Mouse (Mus musculus): Measurements from ENCODE around the gene Capza2. TPM values are rescaled to one million over a fixed set of nuclear protein-coding genes. Genes with fewer than 3 reads are reported as not detected.
A peak's percentile ranks its signal among the peaks of the same experiment; 100 is the strongest.

Gene Capza2
- total RNA-seq (2021): 100 to 1,000 TPM; 129 to 138 TPM
- long read RNA-seq, experiment 1, transcript Capza2-201 (10 exons, 2,537 nt): major isoform, 504 of 515 reads
- long read RNA-seq, experiment 1, partial matches to known transcripts: 3 of 515 reads
- long read RNA-seq, experiment 1, other reads (novel, unspliced or antisense): 6 of 515 reads
- long read RNA-seq, experiment 2, transcript Capza2-201 (10 exons, 2,537 nt): major isoform, 457 of 463 reads
- long read RNA-seq, experiment 2, partial matches to known transcripts: 3 of 463 reads
- long read RNA-seq, experiment 2, other reads (novel, unspliced or antisense): 1 of 463 reads

GRCm38 (mm10) chr6:17635615-17636284, at the start of gene Capza2:
Gene Capza2, plus strand, starts transcription at chr6:17636234.
- DNase-seq: no peak
- intact Hi-C loops (cut with DNase I): no loop called here

GRCm38 (mm10) chr6:17589049-17589952, 46.7 kb upstream of the Capza2 start:
- intact Hi-C loops (cut with DNase I): loop anchor here (1.0 to 10.0 kb wide), 4 partner anchors 126 to 564 kb away; partner anchors contain the start of gene Met
- DNase-seq: peak; percentile 79 to 89

GRCm38 (mm10) chr6:17589953-17590627, 45.9 kb upstream of the Capza2 start:
- no peak for DNase-seq
- intact Hi-C loops (cut with DNase I): loop anchor here (1.0 to 10.0 kb wide), 4 partner anchors 127 to 565 kb away; partner anchors contain the start of gene Met

- DNase-seq: no peak
- intact Hi-C loops (cut with DNase I): no loop called here
Observed at GRCm38 (mm10) chr6:17593971-17594370, 42.1 kb upstream of the Capza2 start.

- DNase-seq: peak; percentile 34 to 39
Observed at GRCm38 (mm10) chr6:17595712-17596462, 40.1 kb upstream of the Capza2 start.

GRCm38 (mm10) chr6:17599373-17599772, 36.7 kb upstream of the Capza2 start:
- intact Hi-C loops (cut with DNase I): no loop called here
- DNase-seq: no peak

More at GRCm38 (mm10) chr6:17595712-17596462, 40.1 kb upstream of the Capza2 start:
- intact Hi-C loops (cut with DNase I): no loop called here

- DNase-seq: no peak
- intact Hi-C loops (cut with DNase I): no loop called here
Observed at GRCm38 (mm10) chr6:17601526-17601925, 34.5 kb upstream of the Capza2 start.

- no peak for DNase-seq
- intact Hi-C loops (cut with DNase I): no loop called here
Observed at GRCm38 (mm10) chr6:17606915-17607314, 29.1 kb upstream of the Capza2 start.

- DNase-seq: no peak
Observed at GRCm38 (mm10) chr6:17611352-17612010, 24.6 kb upstream of the Capza2 start.

GRCm38 (mm10) chr6:17612652-17613051, 23.4 kb upstream of the Capza2 start:
- no peak for DNase-seq
- intact Hi-C loops (cut with DNase I): no loop called here

More at GRCm38 (mm10) chr6:17611352-17612010, 24.6 kb upstream of the Capza2 start:
- intact Hi-C loops (cut with DNase I): no loop called here

- intact Hi-C loops (cut with DNase I): no loop called here
- no peak for DNase-seq
Observed at GRCm38 (mm10) chr6:17620823-17621222, 15.2 kb upstream of the Capza2 start.

GRCm38 (mm10) chr6:17621436-17621835, 14.6 kb upstream of the Capza2 start:
- no peak for DNase-seq
- intact Hi-C loops (cut with DNase I): no loop called here

- DNase-seq: peak in 1 of 2 experiments; percentile 32
- intact Hi-C loops (cut with DNase I): no loop called here
Observed at GRCm38 (mm10) chr6:17628701-17629455, 7.2 kb upstream of the Capza2 start.

GRCm38 (mm10) chr6:17629756-17630155, 6.3 kb upstream of the Capza2 start:
- intact Hi-C loops (cut with DNase I): no loop called here
- no peak for DNase-seq

GRCm38 (mm10) chr6:17631611-17632010, 4.4 kb upstream of the Capza2 start:
- intact Hi-C loops (cut with DNase I): no loop called here
- no peak for DNase-seq

- intact Hi-C loops (cut with DNase I): no loop called here
- DNase-seq: no peak
Observed at GRCm38 (mm10) chr6:17633819-17634218, 2.2 kb upstream of the Capza2 start.

- intact Hi-C loops (cut with DNase I): no loop called here
Observed at GRCm38 (mm10) chr6:17634992-17635391, 1.0 kb upstream of the Capza2 start.

GRCm38 (mm10) chr6:17636764-17637170, 733 bp downstream of the Capza2 start:
- peak; percentile 98 to 99 for DNase-seq
- intact Hi-C loops (cut with DNase I): loop anchor here (1.0 kb wide), 1 partner anchor 58 kb away; no protein-coding TSS in a partner anchor

More at GRCm38 (mm10) chr6:17634992-17635391, 1.0 kb upstream of the Capza2 start:
- no peak for DNase-seq
